Comparison of ENCODE assay signal across 9 mouse cellular contexts in genomic region chr1:119420189-119420983, GRCm38 (mm10). TPM values are rescaled to one million over a fixed set of nuclear protein-coding genes. Genes with fewer than 3 reads are reported as not detected.
DNase-seq lines count a peak whose midpoint lies in the region; ATAC-seq and TF ChIP-seq lines count a peak whose summit lies in the region.
"Had no signal": no experiment of that assay in that cellular context is flagged by ENCODE, and none has a peak within 500 bp of the region (broad histone marks: within the 10 kb centered on the region; RNA-seq: fewer than 3 reads in every experiment).

No protein-coding gene starts in this region.

- H3K27me3 ChIP-seq in liver, postnatal 0 days (ENCODE audit: insufficient read depth, low read length) = peaks cover 66% of the 10 kb centered on the region
- H3K27me3 ChIP-seq in stomach, postnatal 0 days (ENCODE audit: control insufficient read depth, insufficient read depth, low read length) = peaks cover 8% of the 10 kb centered on the region; the same call in 1 of the 2 replicates

- intact Hi-C loops in left cerebral cortex, postnatal 14 days (cut with DNase I) = loop anchor here (5.0 kb wide), 2 partner anchors 33 to 163 kb away; no protein-coding TSS in a partner anchor
- intact Hi-C loops in left cerebral cortex, postnatal 10 days (cut with DNase I) = loop anchor here (10.0 kb wide), 1 partner anchor 166 kb away; no protein-coding TSS in a partner anchor

- no peaks in the 10 kb centered on the region for H3K36me3 ChIP-seq in liver, postnatal 0 days (replicated peaks; ENCODE audit: insufficient read depth, low read length)
- no peaks in the 10 kb centered on the region for H3K36me3 ChIP-seq in stomach, postnatal 0 days (ENCODE audit: control insufficient read depth, insufficient read depth, low read length)

- H3K27ac ChIP-seq in liver, postnatal 0 days (ENCODE audit: low read depth) = no peak overlapping the region
- H3K27ac ChIP-seq in stomach, postnatal 0 days (replicated peaks) = no peak overlapping the region

- H3K4me2 ChIP-seq in liver, postnatal 0 days (ENCODE audit: low read depth, low read length) = peak overlapping the region; percentile 91
- peak overlapping the region; percentile 100 for H3K4me2 ChIP-seq in stomach, postnatal 0 days (replicated peaks; ENCODE audit: low read depth)

- WGBS in liver, postnatal 0 days (ENCODE audit: insufficient replicate concordance) = 3% methylated on average over 71 of the region's 76 CpGs
- WGBS in stomach, postnatal 0 days = 2% methylated on average over 69 of the region's 76 CpGs

- H3K4me3 ChIP-seq in liver, postnatal 0 days (ENCODE audit: low read depth, low read length) = peak overlapping the region; percentile 59
- peak overlapping the region; percentile 64 for H3K4me3 ChIP-seq in stomach, postnatal 0 days (ENCODE audit: low read depth, low read length)

- TF ChIP-seq EP300 in liver, postnatal 0 days (IDR thresholded peaks at IDR 0.05; ENCODE audit: low read depth) = no peak
- TF ChIP-seq EP300 in stomach, postnatal 0 days (optimal IDR thresholded peaks at IDR 0.05) = no peak

- TF ChIP-seq CTCF in liver, postnatal 0 days (IDR thresholded peaks at IDR 0.05; ENCODE audit: low read depth) = no peak
- no peak for TF ChIP-seq CTCF in stomach, postnatal 0 days (IDR thresholded peaks at IDR 0.05; ENCODE audit: low read depth)

- peaks cover 11% of the 10 kb centered on the region for H3K4me1 ChIP-seq in liver, postnatal 0 days (ENCODE audit: insufficient read depth)
- H3K4me1 ChIP-seq in stomach, postnatal 0 days (replicated peaks; ENCODE audit: control insufficient read depth, insufficient read depth) = peaks cover 5% of the 10 kb centered on the region

- DNase-seq in adrenal gland, adult (ENCODE audit: inconsistent age in 2 of 2, low spot score in 1 of 2) = peak; percentile 14 to 63
- no peak for DNase-seq in adrenal gland, adult 18-20 months (ENCODE audit: low spot score in 2 of 2)
- peak; percentile 20 to 46 for DNase-seq in left cerebral cortex, postnatal 14 days (ENCODE audit: low spot score in 2 of 2)
- no peak for DNase-seq in left cerebral cortex, postnatal 10 days (ENCODE audit: extremely low spot score in 1 of 2, low spot score in 2 of 2)
- peak; percentile 26 to 30 for DNase-seq in frontal cortex, postnatal 36 days (ENCODE audit: low spot score in 2 of 2)
- peak; percentile 31 for DNase-seq in liver, postnatal 0 days
- no peak for DNase-seq in stomach, postnatal 0 days (ENCODE audit: low spot score)

- no peaks in the 10 kb centered on the region for H3K9me3 ChIP-seq in liver, postnatal 0 days (ENCODE audit: low read length)
- no peaks in the 10 kb centered on the region for H3K9me3 ChIP-seq in stomach, postnatal 0 days (ENCODE audit: control insufficient read depth, low read length)

- peak; percentile 7; the same call in 1 of the 2 replicates for ATAC-seq in liver, postnatal 0 days
- no peak; the same call in 1 of the 2 replicates for ATAC-seq in stomach, postnatal 0 days (ENCODE audit: low FRiP score, low TSS enrichment)
- no peak for ATAC-seq in erythroid progenitor cell, adult 5-6 weeks (replicated peaks; ENCODE audit: low FRiP score, poor library complexity, severe bottlenecking)

- H3K9ac ChIP-seq in liver, postnatal 0 days (replicated peaks) = no peak overlapping the region
- no peak overlapping the region for H3K9ac ChIP-seq in stomach, postnatal 0 days (ENCODE audit: low read length)

RNA-seq across cellular contexts. Expression of gene Inhbb, which starts 1.7 kb away (rescaled TPM):
- 1 to 10 TPM; 2.9 to 3.9 TPM for total RNA-seq in adrenal gland, adult 18-20 months (2021)
- 1 to 10 TPM; 6.1 to 6.2 TPM for total RNA-seq in left cerebral cortex, postnatal 14 days (2021)
- total RNA-seq in left cerebral cortex, postnatal 10 days (2021) = 1 to 10 TPM; 7.9 to 8.8 TPM
- 0.65 and 0.78 TPM in 2 replicates for polyA plus RNA-seq in liver, postnatal 0 days (2015; fragmentation: Nextera tagmentation; extraction: Ambion mirVana)
- polyA plus RNA-seq in stomach, postnatal 0 days (2015; fragmentation: Nextera tagmentation; extraction: Ambion mirVana) = 0.65 and 0.70 TPM in 2 replicates
- total RNA-seq in erythroid progenitor cell, adult 5-6 weeks (2015; ENCODE audit: low replicate concordance) = not detected in 2 replicates
- not detected in 2 replicates for total RNA-seq in erythroid progenitor cell, adult 5-6 weeks (2017; ENCODE audit: low replicate concordance)
- total RNA-seq: neutrophil, adult 5-6 weeks had no signal

Comparison
In these comparisons a context has a peak if more than half of its experiments do, and no peak if none do; other contexts are left out.
1. DNase-seq: peak in adrenal gland, adult (2 of 2), left cerebral cortex, postnatal 14 days (2 of 2), frontal cortex, postnatal 36 days (2 of 2) and liver, postnatal 0 days (single experiment); none in adrenal gland, adult 18-20 months (0 of 2), left cerebral cortex, postnatal 10 days (0 of 2) and stomach, postnatal 0 days (single experiment).